Mouse (Mus musculus): Measurements from ENCODE around the gene Pdhx. TPM values are rescaled to one million over a fixed set of nuclear protein-coding genes. Genes with fewer than 3 reads are reported as not detected.

Pdhx gene
- polyA plus RNA-seq, 1 experiment from 2014 or later, result 61.7 TPM

GRCm38 (mm10) chr2:102981446-102982314 lies 91.6 kb downstream of the Pdhx start:
- Histone ChIP-seq H3K27ac (no peak overlapping the region), H3K9me3 (0 out of 2 replicates have a peak, but pooled peaks cover 3% of the 10 kb centered on the region), H3K4me1 (replicated peaks) (no peaks in the 10 kb centered on the region), H3K4me3 (replicated peaks) (no peak overlapping the region), H3K27me3 (no peaks in the 10 kb centered on the region), H3K4me2 (replicated peaks) (no peak overlapping the region), H3K9ac (replicated peaks) (no peak overlapping the region), H3K36me3 (no peaks in the 10 kb centered on the region)
- WGBS, result 89% methylated on average over 8 of the region's 8 CpGs
- no peak for ATAC-seq

GRCm38 (mm10) chr2:102980870-102981269 lies 92.4 kb downstream of the Pdhx start:
- Histone ChIP-seq H3K4me2 (replicated peaks) (no peak overlapping the region), H3K27ac (no peak overlapping the region), H3K36me3 (no peaks in the 10 kb centered on the region), H3K4me3 (replicated peaks) (no peak overlapping the region), H3K4me1 (replicated peaks) (no peaks in the 10 kb centered on the region), H3K9ac (replicated peaks) (no peak overlapping the region), H3K27me3 (no peaks in the 10 kb centered on the region), H3K9me3 (0 out of 2 replicates have a peak, but pooled peaks cover 3% of the 10 kb centered on the region)
- WGBS, result 78% methylated on average over 2 of the region's 2 CpGs
- no peak for ATAC-seq

- 83% methylated on average over 2 of the region's 2 CpGs for WGBS
- 0 out of 2 replicates have a peak, but pooled peaks cover 3% of the 10 kb centered on the region for H3K9me3 ChIP-seq
- H3K4me2 ChIP-seq (replicated peaks), result no peak overlapping the region
- H3K4me3 ChIP-seq (replicated peaks), result no peak overlapping the region
- H3K4me1 ChIP-seq (replicated peaks), result no peaks in the 10 kb centered on the region
- no peaks in the 10 kb centered on the region for H3K36me3 ChIP-seq
- H3K9ac ChIP-seq (replicated peaks), result no peak overlapping the region
- no peaks in the 10 kb centered on the region for H3K27me3 ChIP-seq
- ATAC-seq, result no peak
- H3K27ac ChIP-seq, result no peak overlapping the region
These were observed 93.8 kb downstream of the Pdhx start for GRCm38 (mm10) chr2:102979519-102979918.

GRCm38 (mm10) chr2:102979112-102979511 lies 94.2 kb downstream of the Pdhx start:
- Histone ChIP-seq H3K27me3 (no peaks in the 10 kb centered on the region), H3K4me2 (replicated peaks) (no peak overlapping the region), H3K4me3 (replicated peaks) (no peak overlapping the region), H3K4me1 (replicated peaks) (no peaks in the 10 kb centered on the region), H3K27ac (no peak overlapping the region), H3K9ac (replicated peaks) (no peak overlapping the region), H3K9me3 (0 out of 2 replicates have a peak, but pooled peaks cover 3% of the 10 kb centered on the region), H3K36me3 (no peaks in the 10 kb centered on the region)
- no peak for ATAC-seq

GRCm38 (mm10) chr2:102975358-102975945 lies 97.9 kb downstream of the Pdhx start:
- Histone ChIP-seq H3K4me2 (replicated peaks) (no peak overlapping the region), H3K27ac (no peak overlapping the region), H3K9me3 (0 out of 2 replicates have a peak, but pooled peaks cover 3% of the 10 kb centered on the region), H3K4me1 (replicated peaks) (no peaks in the 10 kb centered on the region), H3K36me3 (no peaks in the 10 kb centered on the region), H3K4me3 (replicated peaks) (no peak overlapping the region), H3K27me3 (no peaks in the 10 kb centered on the region), H3K9ac (replicated peaks) (no peak overlapping the region)
- no peak for ATAC-seq
- WGBS, result 82% methylated on average over 5 of the region's 5 CpGs

- H3K9me3 ChIP-seq, result 0 out of 2 replicates have a peak, but pooled peaks cover 3% of the 10 kb centered on the region
- H3K4me2 ChIP-seq (replicated peaks), result no peak overlapping the region
- H3K27ac ChIP-seq, result no peak overlapping the region
- H3K4me3 ChIP-seq (replicated peaks), result no peak overlapping the region
- H3K36me3 ChIP-seq, result no peaks in the 10 kb centered on the region
- H3K27me3 ChIP-seq, result no peaks in the 10 kb centered on the region
- no peak for ATAC-seq
- H3K9ac ChIP-seq (replicated peaks), result no peak overlapping the region
- no peaks in the 10 kb centered on the region for H3K4me1 ChIP-seq (replicated peaks)
- 95% methylated on average over 3 of the region's 3 CpGs for WGBS
These were observed 100.2 kb downstream of the Pdhx start for GRCm38 (mm10) chr2:102973115-102973514.

- 68% methylated on average over 5 of the region's 5 CpGs for WGBS
- H3K27me3 ChIP-seq, result no peaks in the 10 kb centered on the region
- no peak overlapping the region for H3K27ac ChIP-seq
- 0 out of 2 replicates have a peak, but pooled peaks cover 5% of the 10 kb centered on the region for H3K9me3 ChIP-seq
- H3K4me3 ChIP-seq (replicated peaks), result no peak overlapping the region
- H3K4me1 ChIP-seq (replicated peaks), result no peaks in the 10 kb centered on the region
- H3K4me2 ChIP-seq (replicated peaks), result no peak overlapping the region
- no peak overlapping the region for H3K9ac ChIP-seq (replicated peaks)
- H3K36me3 ChIP-seq, result no peaks in the 10 kb centered on the region
- ATAC-seq, result no peak
These were observed 100.7 kb downstream of the Pdhx start for GRCm38 (mm10) chr2:102972575-102972974.

GRCm38 (mm10) chr2:102971951-102972350 lies 101.4 kb downstream of the Pdhx start:
- Histone ChIP-seq H3K4me3 (replicated peaks) (no peak overlapping the region), H3K27ac (no peak overlapping the region), H3K9ac (replicated peaks) (no peak overlapping the region), H3K36me3 (no peaks in the 10 kb centered on the region), H3K4me2 (replicated peaks) (no peak overlapping the region), H3K9me3 (0 out of 2 replicates have a peak, but pooled peaks cover 8% of the 10 kb centered on the region), H3K27me3 (no peaks in the 10 kb centered on the region), H3K4me1 (replicated peaks) (no peaks in the 10 kb centered on the region)
- no peak for ATAC-seq

Other genes with a start within 250 kb of the Pdhx start
- 1.5 and 2.1 TPM in 2 replicates for gene Cd44, start 171.8 kb downstream of the Pdhx start, polyA plus RNA-seq (2015; fragmentation: Nextera tagmentation; extraction: Ambion mirVana)
- 45.2 and 48.3 TPM in 2 replicates for gene Apip, start 162 bp upstream of the Pdhx start, polyA plus RNA-seq (2015; fragmentation: Nextera tagmentation; extraction: Ambion mirVana)
- 0.15 and 0.32 TPM in 2 replicates for gene Ehf, start 229.8 kb upstream of the Pdhx start, polyA plus RNA-seq (2015; fragmentation: Nextera tagmentation; extraction: Ambion mirVana)

Data from midbrain, embryonic 13.5 days (tissue).